Comparison of ENCODE assay signal across 11 mouse cellular contexts in the genomic region with DNA sequence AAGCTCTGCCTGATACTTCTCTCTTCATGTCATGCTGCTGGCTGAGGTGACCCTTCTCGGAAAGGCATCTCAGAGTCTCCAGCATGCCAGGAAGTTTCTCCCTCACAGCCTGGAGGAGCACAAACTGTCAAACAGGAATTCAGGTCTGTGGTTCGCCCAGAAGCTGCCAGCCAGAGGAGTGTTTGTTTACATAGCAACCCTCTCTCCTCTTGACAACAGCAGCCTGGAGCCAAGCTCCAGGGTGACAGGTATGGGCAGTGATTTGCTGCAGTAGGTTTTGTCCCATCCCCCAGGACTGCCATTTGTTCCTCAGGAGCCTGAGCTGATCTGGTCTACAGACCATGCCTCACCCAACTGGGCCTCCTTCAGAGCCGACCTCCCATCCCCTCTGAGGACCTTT.
DNase-seq lines count a peak whose midpoint lies in the region; ATAC-seq lines count a peak whose summit lies in the region.
"Had no signal": no experiment of that assay in that cellular context is flagged by ENCODE, and none has a peak within 500 bp of the region (broad histone marks: within the 10 kb centered on the region; RNA-seq: fewer than 3 reads in every experiment).

No protein-coding gene starts in this region.

- no peak for ATAC-seq in midbrain, embryonic 16.5 days
- ATAC-seq in stomach, embryonic 16.5 days (ENCODE audit: insufficient read depth, low FRiP score), result peak; percentile 60
- ATAC-seq: forebrain, embryonic 15.5 days had no signal

- no peaks in the 10 kb centered on the region for H3K27me3 ChIP-seq in midbrain, embryonic 10.5 days (ENCODE audit: low read depth, poor library complexity, severe bottlenecking)
- H3K27me3 ChIP-seq in midbrain, embryonic 16.5 days (ENCODE audit: control insufficient read depth, insufficient read depth, low read depth, low read length), result no peaks in the 10 kb centered on the region
- no peaks in the 10 kb centered on the region for H3K27me3 ChIP-seq in stomach, embryonic 16.5 days (ENCODE audit: control insufficient read depth, insufficient read depth, low read length)
- H3K27me3 ChIP-seq: forebrain, embryonic 15.5 days; limb, embryonic 12.5 days had no signal

- H3K4me2 ChIP-seq in midbrain, embryonic 16.5 days (ENCODE audit: low read length), result no peak overlapping the region
- no peak overlapping the region for H3K4me2 ChIP-seq in stomach, embryonic 16.5 days (ENCODE audit: low read depth, low read length)
- H3K4me2 ChIP-seq: forebrain, embryonic 15.5 days; limb, embryonic 12.5 days had no signal

- WGBS in midbrain, embryonic 10.5 days, result 53% methylated on average over 3 of the region's 3 CpGs
- 54% methylated on average over 3 of the region's 3 CpGs for WGBS in midbrain, embryonic 16.5 days
- WGBS in stomach, embryonic 16.5 days, result 26% methylated on average over 3 of the region's 3 CpGs

- H3K9me3 ChIP-seq in midbrain, embryonic 10.5 days (replicated peaks), result no peaks in the 10 kb centered on the region
- H3K9me3 ChIP-seq in midbrain, embryonic 16.5 days (replicated peaks; ENCODE audit: control insufficient read depth, low read length, poor library complexity, severe bottlenecking), result no peaks in the 10 kb centered on the region
- no peaks in the 10 kb centered on the region for H3K9me3 ChIP-seq in stomach, embryonic 16.5 days (replicated peaks; ENCODE audit: control insufficient read depth, low read length)
- H3K9me3 ChIP-seq: forebrain, embryonic 15.5 days; limb, embryonic 12.5 days had no signal

- no peak overlapping the region for H3K4me3 ChIP-seq in midbrain, embryonic 10.5 days
- H3K4me3 ChIP-seq in midbrain, embryonic 16.5 days (ENCODE audit: low read depth, low read length), result no peak overlapping the region
- H3K4me3 ChIP-seq in stomach, embryonic 16.5 days (replicated peaks; ENCODE audit: low read length), result no peak overlapping the region
- H3K4me3 ChIP-seq: forebrain, embryonic 15.5 days; limb, embryonic 12.5 days had no signal

- H3K27ac ChIP-seq in midbrain, embryonic 10.5 days (replicated peaks), result no peak overlapping the region
- no peak overlapping the region for H3K27ac ChIP-seq in midbrain, embryonic 16.5 days (ENCODE audit: low read length)
- peak overlapping the region; percentile 62 for H3K27ac ChIP-seq in stomach, embryonic 16.5 days (ENCODE audit: low read length)
- H3K27ac ChIP-seq: forebrain, embryonic 15.5 days; limb, embryonic 12.5 days had no signal

- H3K4me1 ChIP-seq in midbrain, embryonic 10.5 days, result peaks cover 7% of the 10 kb centered on the region; the same call in 1 of the 2 replicates
- H3K4me1 ChIP-seq in midbrain, embryonic 16.5 days (ENCODE audit: control insufficient read depth, insufficient read depth, low read length), result no peaks in the 10 kb centered on the region; the same call in 1 of the 2 replicates
- peaks cover 27% of the 10 kb centered on the region for H3K4me1 ChIP-seq in stomach, embryonic 16.5 days (ENCODE audit: control insufficient read depth, insufficient read depth, low read length)
- H3K4me1 ChIP-seq: forebrain, embryonic 15.5 days had no signal

- no peak overlapping the region for H3K9ac ChIP-seq in midbrain, embryonic 16.5 days (ENCODE audit: low read depth, low read length)
- H3K9ac ChIP-seq in stomach, embryonic 16.5 days (ENCODE audit: low read length), result no peak overlapping the region
- H3K9ac ChIP-seq: forebrain, embryonic 15.5 days; limb, embryonic 12.5 days had no signal

- peak; percentile 11 for DNase-seq in midbrain, embryonic 10.5 days (ENCODE audit: low spot score)
- peak; percentile 29 for DNase-seq in heart, adult 8-10 months (ENCODE audit: low spot score)
- DNase-seq in kidney, postnatal 14 days, result peak; percentile 19
- no peak for DNase-seq in layer of hippocampus, adult 18-20 months (ENCODE audit: low spot score in 2 of 2)
- DNase-seq in layer of hippocampus, postnatal 25 days (ENCODE audit: extremely low spot score in 1 of 2, low spot score in 1 of 2), result no peak
- DNase-seq in right cerebral cortex, postnatal 4 days, result no peak
- DNase-seq: thymus, postnatal 25 days had no signal

- H3K36me3 ChIP-seq in midbrain, embryonic 10.5 days, result no peaks in the 10 kb centered on the region
- no peaks in the 10 kb centered on the region for H3K36me3 ChIP-seq in midbrain, embryonic 16.5 days (ENCODE audit: control insufficient read depth, insufficient read depth, low read length)
- H3K36me3 ChIP-seq in stomach, embryonic 16.5 days (ENCODE audit: control insufficient read depth, insufficient read depth, low read length), result no peaks in the 10 kb centered on the region
- H3K36me3 ChIP-seq: forebrain, embryonic 15.5 days; limb, embryonic 12.5 days had no signal

Comparison
In these comparisons a context has a peak if more than half of its experiments do, and no peak if none do; other contexts are left out.
1. DNase-seq: peak in midbrain, embryonic 10.5 days (single experiment), heart, adult 8-10 months (single experiment) and kidney, postnatal 14 days (single experiment); none in layer of hippocampus, adult 18-20 months (0 of 2), layer of hippocampus, postnatal 25 days (0 of 2) and right cerebral cortex, postnatal 4 days (single experiment).